Mouse (Mus musculus) heart, postnatal 0 days (tissue): ENCODE results near the gene Pard3. TPM values are rescaled to one million over a fixed set of nuclear protein-coding genes. Genes with fewer than 3 reads are reported as not detected.

ENCODE experiments used
- ATAC-seq: fragments of 200-750 bp; cut with Nextera tagmentation; 2 replicates; pipeline ENCODE4 v1.8.0; 2017; ENCODE audit warnings: low read depth, moderate number of reproducible peaks, moderate library complexity; ENCODE audit not compliant: insufficient read depth
- DNase-seq: peaks from one replicate; pipeline ENCODE4 v3.0.0-alpha.2; 2016; ENCODE audit warnings: low spot score
- H3K27ac ChIP-seq: fragments of 300-500 bp; sonication (generic); 2 replicates; pipeline ENCODE4 v1.5.1; 2014; ENCODE audit warnings: low read depth, mild to moderate bottlenecking
- H3K27me3 ChIP-seq: fragments of 300-500 bp; sonication (generic); 2 replicates; pipeline ENCODE4 v1.6.1; 2014; ENCODE audit warnings: low read length, mixed read lengths; ENCODE audit not compliant: control insufficient read depth, insufficient read depth
- H3K36me3 ChIP-seq: fragments of 300-500 bp; sonication (generic); replicated peaks from 2 replicates; pipeline ENCODE4 v1.6.1; 2014; ENCODE audit warnings: low read length, mixed read lengths; ENCODE audit not compliant: control insufficient read depth, insufficient read depth
- H3K4me1 ChIP-seq: fragments of 300-500 bp; sonication (generic); 2 replicates; pipeline ENCODE4 v1.6.1; 2014; ENCODE audit warnings: antibody characterized with exemption; ENCODE audit not compliant: control insufficient read depth, insufficient read depth
- H3K4me2 ChIP-seq: fragments of 300-500 bp; sonication (generic); 2 replicates; pipeline ENCODE4 v1.6.1; 2014; ENCODE audit warnings: low read depth, mild to moderate bottlenecking, low read length, moderate library complexity
- H3K4me3 ChIP-seq: fragments of 300-500 bp; sonication (generic); 2 replicates; pipeline ENCODE4 v1.5.1; 2014; ENCODE audit warnings: low read depth, low read length
- H3K9ac ChIP-seq: fragments of 300-500 bp; sonication (generic); replicated peaks from 2 replicates; pipeline ENCODE4 v1.6.1; 2014; ENCODE audit warnings: low read depth, low read length, mixed read lengths
- H3K9me3 ChIP-seq: fragments of 300-500 bp; sonication (generic); replicated peaks from 2 replicates; pipeline ENCODE4 v1.6.1; 2016; ENCODE audit warnings: low read length; ENCODE audit not compliant: control insufficient read depth
- CTCF ChIP-seq: IDR thresholded peaks from 2 replicates; pipeline ENCODE4 v1.5.1; 2016; ENCODE audit warnings: antibody characterized with exemption, control low read depth, low read depth
- EP300 ChIP-seq: IDR thresholded peaks from 2 replicates; pipeline ENCODE4 v1.6.1; 2016; ENCODE audit warnings: antibody characterized with exemption, low read depth
- WGBS: fragments of 180-500 bp; shearing (Covaris S2); extraction: QIAGEN DNeasy Blood & Tissue Kit; methylation state at CpG from one replicate; pipeline ENCODE4 v1.1.7; 2014; 5-methylcytosine and 5-hydroxymethylcytosine counted together
- polyA plus RNA-seq: library from polyadenylated mRNA; unstranded; fragments of >200 nt; fragmentation: Nextera tagmentation; extraction: Ambion mirVana; gene quantifications from 2 replicates; pipeline ENCODE4 v1.2.1, GENCODE M21; 2015
- total RNA-seq: library from RNA; depleted of rRNA; stranded (reverse); fragments of >200 nt; gene quantifications from 2 replicates; pipeline ENCODE4 v1.2.3, GENCODE M21; 2014; ENCODE audit warnings: low replicate concordance

Gene Pard3
- total and polyA plus RNA-seq, 2 experiments from 2014 or later: 9.2 to 13.8 TPM

DNA sequence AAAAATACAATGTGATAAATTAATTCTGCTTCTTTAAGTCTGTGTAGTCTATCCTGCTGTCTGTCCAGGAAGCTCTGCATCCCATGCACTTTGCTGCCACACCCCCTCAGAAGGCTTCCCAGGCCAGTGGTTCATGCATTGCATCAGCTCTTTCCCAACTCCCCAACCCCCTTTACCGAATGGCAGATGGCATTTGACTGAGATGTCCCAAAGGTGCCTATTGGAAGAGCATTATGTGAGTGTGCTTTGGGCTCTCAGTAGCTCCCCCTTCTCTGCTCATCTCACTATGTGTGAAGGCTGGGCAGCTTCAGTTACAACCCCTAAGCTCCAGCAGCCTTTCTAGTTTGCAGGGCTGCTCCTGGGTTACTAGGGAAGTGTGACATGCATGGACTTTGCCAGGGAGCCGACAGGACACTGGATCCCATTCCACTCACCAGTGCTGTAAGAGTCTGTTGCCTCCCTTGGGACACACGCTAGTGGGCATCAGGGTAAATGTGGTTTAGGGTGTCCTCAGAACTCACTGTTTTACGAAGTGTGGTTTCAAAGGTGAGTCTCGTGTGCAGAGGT lies 9.4 kb downstream of the Pard3 start:
- H3K9me3 ChIP-seq: no peaks in the 10 kb centered on the region
- DNase-seq (no peak), ATAC-seq (no peak; the same call in 1 of the 2 replicates)
- H3K4me3 ChIP-seq: no peak overlapping the region
- H3K36me3 ChIP-seq: no peaks in the 10 kb centered on the region
- TF ChIP-seq CTCF (no peak), EP300 (no peak)
- H3K4me1 ChIP-seq: peaks cover 28% of the 10 kb centered on the region
- H3K27ac ChIP-seq: no peak overlapping the region
- no peak overlapping the region for H3K9ac ChIP-seq
- 48% methylated on average over 5 of the region's 5 CpGs for WGBS
- no peaks in the 10 kb centered on the region for H3K27me3 ChIP-seq
- no peak overlapping the region for H3K4me2 ChIP-seq

DNA sequence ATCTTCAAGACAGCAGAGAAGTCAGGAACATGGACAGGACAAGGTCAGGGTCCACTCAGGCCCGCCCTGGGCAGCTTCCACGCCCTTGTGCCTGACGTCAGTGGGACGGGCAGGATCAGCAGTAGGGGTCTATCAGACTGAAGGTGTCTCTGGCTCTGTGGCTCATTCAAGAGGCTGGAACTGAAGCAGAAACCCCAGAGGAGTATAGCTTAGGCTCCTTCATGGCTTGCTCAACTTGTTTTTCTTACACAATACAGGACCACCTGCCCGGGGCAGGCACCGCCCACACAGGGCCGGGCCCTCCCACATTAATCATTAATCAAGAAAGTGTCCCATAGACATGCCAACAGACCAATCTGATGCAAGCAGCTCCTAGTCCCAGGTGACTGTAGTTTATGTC lies 12.8 kb downstream of the Pard3 start:
- TF ChIP-seq EP300 (no peak), CTCF (no peak)
- 89% methylated on average over 7 of the region's 7 CpGs for WGBS
- peaks cover 21% of the 10 kb centered on the region for H3K4me1 ChIP-seq
- no peaks in the 10 kb centered on the region for H3K9me3 ChIP-seq
- H3K27ac ChIP-seq: no peak overlapping the region
- no peaks in the 10 kb centered on the region for H3K36me3 ChIP-seq
- no peak overlapping the region for H3K4me3 ChIP-seq
- H3K9ac ChIP-seq: no peak overlapping the region
- no peak for ATAC-seq
- no peaks in the 10 kb centered on the region for H3K27me3 ChIP-seq
- H3K4me2 ChIP-seq: no peak overlapping the region
- DNase-seq: no peak

DNA sequence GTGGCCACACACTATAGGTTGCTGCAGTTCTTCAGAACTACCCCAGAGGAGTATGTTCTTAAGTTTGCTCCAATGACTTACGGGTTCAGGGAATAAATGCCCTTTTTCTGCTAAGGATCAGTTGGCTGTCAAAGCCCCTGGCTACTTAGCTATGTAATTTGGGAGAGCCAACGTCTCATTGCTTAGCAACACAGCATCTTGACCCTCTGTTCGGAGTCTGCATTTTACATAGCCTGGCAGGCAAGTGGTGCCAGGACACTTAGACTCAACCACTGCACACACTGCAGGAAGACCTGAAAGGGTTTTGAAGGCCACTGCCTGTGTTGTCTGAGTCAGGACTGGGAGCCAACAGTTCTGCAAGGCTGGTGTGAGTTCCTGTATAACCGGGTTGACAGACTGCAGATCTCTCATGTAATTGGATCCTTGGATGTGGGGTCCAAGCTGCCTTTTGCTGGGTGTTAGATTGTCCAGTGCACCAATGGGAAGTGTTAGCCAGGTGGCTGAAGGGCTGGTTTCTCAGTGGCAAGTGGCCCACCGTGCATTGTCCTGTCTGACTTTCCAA lies 15.6 kb downstream of the Pard3 start:
- H3K4me1 ChIP-seq: peaks cover 13% of the 10 kb centered on the region; the same call in 1 of the 2 replicates
- no peaks in the 10 kb centered on the region for H3K27me3 ChIP-seq
- no peak for DNase-seq
- no peaks in the 10 kb centered on the region for H3K36me3 ChIP-seq
- TF ChIP-seq CTCF: no peak
- no peak for TF ChIP-seq EP300
- ATAC-seq: no peak
- H3K9ac ChIP-seq: no peak overlapping the region
- no peak overlapping the region for H3K27ac ChIP-seq
- no peaks in the 10 kb centered on the region for H3K9me3 ChIP-seq
- WGBS: 44% methylated on average over 5 of the region's 5 CpGs
- no peak overlapping the region for H3K4me3 ChIP-seq
- no peak overlapping the region for H3K4me2 ChIP-seq

DNA sequence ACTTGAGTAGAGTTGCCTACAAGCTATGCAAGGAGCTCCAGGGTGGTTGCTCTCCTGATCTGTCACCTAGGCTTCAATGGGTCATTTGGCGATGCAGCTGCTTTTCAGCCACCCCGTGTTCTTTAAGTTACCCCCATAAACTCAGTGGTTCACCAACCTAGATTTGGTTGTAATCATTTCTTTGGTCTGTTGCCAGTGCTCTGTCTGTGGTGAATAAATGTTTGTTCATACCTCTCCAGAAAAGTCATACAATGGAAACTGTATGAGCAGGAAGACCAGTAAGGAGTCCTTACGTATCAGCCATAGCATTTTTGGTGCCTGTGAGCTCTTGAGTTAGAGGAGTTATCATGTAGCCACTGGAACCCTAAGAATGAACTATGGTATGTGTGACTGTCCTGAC lies 17.6 kb downstream of the Pard3 start:
- ATAC-seq (no peak), DNase-seq (no peak)
- Histone ChIP-seq H3K4me2 (no peak overlapping the region), H3K9me3 (no peaks in the 10 kb centered on the region), H3K9ac (no peak overlapping the region), H3K4me1 (peaks cover 10% of the 10 kb centered on the region; the same call in 1 of the 2 replicates), H3K4me3 (no peak overlapping the region), H3K36me3 (no peaks in the 10 kb centered on the region), H3K27ac (no peak overlapping the region), H3K27me3 (no peaks in the 10 kb centered on the region)
- WGBS: 77% methylated on average over 3 of the region's 3 CpGs
- no peak for TF ChIP-seq EP300
- no peak for TF ChIP-seq CTCF

GRCm38 (mm10) chr8:127082486-127082885 lies 18.8 kb downstream of the Pard3 start:
- Histone ChIP-seq H3K27me3 (no peaks in the 10 kb centered on the region), H3K4me2 (no peak overlapping the region), H3K4me3 (no peak overlapping the region), H3K27ac (no peak overlapping the region), H3K4me1 (peaks cover 5% of the 10 kb centered on the region; the same call in 1 of the 2 replicates), H3K36me3 (no peaks in the 10 kb centered on the region), H3K9me3 (no peaks in the 10 kb centered on the region), H3K9ac (no peak overlapping the region)
- WGBS: 63% methylated on average over 2 of the region's 2 CpGs
- DNase-seq: no peak
- no peak for ATAC-seq
- TF ChIP-seq EP300: no peak

GRCm38 (mm10) chr8:127084565-127084964 lies 20.9 kb downstream of the Pard3 start:
- Histone ChIP-seq H3K4me3 (no peak overlapping the region), H3K27me3 (no peaks in the 10 kb centered on the region), H3K4me1 (peaks cover 14% of the 10 kb centered on the region), H3K36me3 (no peaks in the 10 kb centered on the region), H3K27ac (no peak overlapping the region), H3K4me2 (no peak overlapping the region), H3K9me3 (no peaks in the 10 kb centered on the region), H3K9ac (no peak overlapping the region)
- WGBS: 82% methylated on average over 6 of the region's 6 CpGs
- no peak for DNase-seq
- TF ChIP-seq EP300: no peak
- TF ChIP-seq CTCF: no peak
- no peak for ATAC-seq
